Mouse (Mus musculus) embryonic facial prominence, embryonic 15.5 days (tissue): ENCODE results near the gene Rbm19. TPM values are rescaled to one million over a fixed set of nuclear protein-coding genes. Genes with fewer than 3 reads are reported as not detected.

Experiments
- ATAC-seq: fragments of 200-750 bp; cut with Nextera tagmentation; 2 replicates; pipeline ENCODE4 v1.8.0; 2017; ENCODE audit warnings: low read depth, moderate TSS enrichment; ENCODE audit not compliant: insufficient number of reproducible peaks, low FRiP score, low TSS enrichment
- H3K27ac ChIP-seq: fragments of 300-500 bp; sonication (generic); replicated peaks from 2 replicates; pipeline ENCODE4 v1.5.1; 2015; ENCODE audit warnings: mild to moderate bottlenecking, inconsistent platforms
- H3K27me3 ChIP-seq: fragments of 300-500 bp; sonication (generic); 2 replicates; pipeline ENCODE4 v1.6.1; 2015; ENCODE audit warnings: inconsistent platforms
- H3K36me3 ChIP-seq: fragments of 300-500 bp; sonication (generic); 2 replicates; pipeline ENCODE4 v1.6.1; 2015; ENCODE audit warnings: mild to moderate bottlenecking, inconsistent platforms
- H3K4me1 ChIP-seq: fragments of 300-500 bp; sonication (generic); 2 replicates; pipeline ENCODE4 v1.6.1; 2015; ENCODE audit warnings: inconsistent platforms
- H3K4me2 ChIP-seq: fragments of 300-500 bp; sonication (generic); replicated peaks from 2 replicates; pipeline ENCODE4 v1.6.1; 2015; ENCODE audit warnings: mild to moderate bottlenecking, inconsistent platforms
- H3K4me3 ChIP-seq: fragments of 300-500 bp; sonication (generic); replicated peaks from 2 replicates; pipeline ENCODE4 v1.5.1; 2015; ENCODE audit warnings: mild to moderate bottlenecking, inconsistent platforms
- H3K9ac ChIP-seq: fragments of 300-500 bp; sonication (generic); 2 replicates; pipeline ENCODE4 v1.6.1; 2015; ENCODE audit warnings: inconsistent platforms
- H3K9me3 ChIP-seq: fragments of 300-500 bp; sonication (generic); replicated peaks from 2 replicates; pipeline ENCODE4 v1.6.1; 2016; ENCODE audit warnings: inconsistent platforms
- WGBS: fragments of 180-500 bp; shearing (Covaris S2); methylation state at CpG from one replicate; pipeline ENCODE4 v1.1.7; 2015; 5-methylcytosine and 5-hydroxymethylcytosine counted together
- polyA plus RNA-seq: library from polyadenylated mRNA; unstranded; fragments of >200 nt; fragmentation: Nextera tagmentation; extraction: Ambion mirVana; gene quantifications from 2 replicates; pipeline ENCODE4 v1.2.1, GENCODE M21; 2015

Rbm19 gene
- polyA plus RNA-seq, 1 experiment from 2014 or later: 21.7 TPM

- Histone ChIP-seq H3K4me1 (no peaks in the 10 kb centered on the region), H3K27ac (no peak overlapping the region), H3K4me2 (no peak overlapping the region), H3K4me3 (no peak overlapping the region), H3K9ac (no peak overlapping the region), H3K27me3 (no peaks in the 10 kb centered on the region), H3K36me3 (peaks cover 4% of the 10 kb centered on the region; the same call in 1 of the 2 replicates), H3K9me3 (no peaks in the 10 kb centered on the region)
- no peak for ATAC-seq
- WGBS: 91% methylated on average over 10 of the region's 10 CpGs
Observed at GRCm38 (mm10) chr5:120185949-120186348, 69.7 kb downstream of the Rbm19 start.

- 82% methylated on average over 7 of the region's 7 CpGs for WGBS
- no peaks in the 10 kb centered on the region for H3K9me3 ChIP-seq
Observed at GRCm38 (mm10) chr5:120188541-120188940, 72.3 kb downstream of the Rbm19 start.

GRCm38 (mm10) chr5:120190001-120190582 is 73.8 kb downstream of the Rbm19 start:
- no peak overlapping the region for H3K9ac ChIP-seq
- no peak overlapping the region for H3K4me3 ChIP-seq
- ATAC-seq: no peak
- WGBS: 68% methylated on average over 14 of the region's 14 CpGs
- no peaks in the 10 kb centered on the region for H3K27me3 ChIP-seq
- H3K36me3 ChIP-seq: 0 out of 2 replicates have a peak, but pooled peaks cover 9% of the 10 kb centered on the region
- no peaks in the 10 kb centered on the region for H3K9me3 ChIP-seq
- H3K27ac ChIP-seq: no peak overlapping the region
- no peak overlapping the region for H3K4me2 ChIP-seq
- H3K4me1 ChIP-seq: peaks cover 14% of the 10 kb centered on the region

More at GRCm38 (mm10) chr5:120188541-120188940, 72.3 kb downstream of the Rbm19 start:
- H3K27ac ChIP-seq: no peak overlapping the region
- H3K9ac ChIP-seq: no peak overlapping the region
- H3K4me2 ChIP-seq: no peak overlapping the region
- no peak for ATAC-seq
- H3K36me3 ChIP-seq: 0 out of 2 replicates have a peak, but pooled peaks cover 8% of the 10 kb centered on the region
- H3K27me3 ChIP-seq: no peaks in the 10 kb centered on the region
- no peak overlapping the region for H3K4me3 ChIP-seq
- H3K4me1 ChIP-seq: 0 out of 2 replicates have a peak, but pooled peaks cover 4% of the 10 kb centered on the region

GRCm38 (mm10) chr5:120191620-120192019 is 75.4 kb downstream of the Rbm19 start:
- 80% methylated on average over 9 of the region's 9 CpGs for WGBS
- H3K9ac ChIP-seq: no peak overlapping the region
- ATAC-seq: no peak

GRCm38 (mm10) chr5:120194309-120194941 is 78.2 kb downstream of the Rbm19 start:
- Histone ChIP-seq H3K4me3 (no peak overlapping the region), H3K9me3 (no peaks in the 10 kb centered on the region), H3K9ac (no peak overlapping the region), H3K4me2 (no peak overlapping the region), H3K27me3 (no peaks in the 10 kb centered on the region), H3K4me1 (peaks cover 19% of the 10 kb centered on the region), H3K27ac (no peak overlapping the region), H3K36me3 (peaks cover 18% of the 10 kb centered on the region; the same call in 1 of the 2 replicates)
- no peak for ATAC-seq
- 47% methylated on average over 16 of the region's 16 CpGs for WGBS

More at GRCm38 (mm10) chr5:120191620-120192019, 75.4 kb downstream of the Rbm19 start:
- H3K4me1 ChIP-seq: peaks cover 19% of the 10 kb centered on the region
- no peaks in the 10 kb centered on the region for H3K9me3 ChIP-seq
- 0 out of 2 replicates have a peak, but pooled peaks cover 5% of the 10 kb centered on the region for H3K36me3 ChIP-seq
- H3K27me3 ChIP-seq: no peaks in the 10 kb centered on the region
- H3K4me2 ChIP-seq: no peak overlapping the region
- H3K27ac ChIP-seq: no peak overlapping the region
- no peak overlapping the region for H3K4me3 ChIP-seq

GRCm38 (mm10) chr5:120194948-120195347 is 78.7 kb downstream of the Rbm19 start:
- H3K27ac ChIP-seq: no peak overlapping the region
- H3K4me2 ChIP-seq: no peak overlapping the region

GRCm38 (mm10) chr5:120196879-120197278 is 80.6 kb downstream of the Rbm19 start:
- no peaks in the 10 kb centered on the region for H3K9me3 ChIP-seq
- WGBS: 85% methylated on average over 9 of the region's 9 CpGs
- ATAC-seq: no peak
- no peak overlapping the region for H3K4me3 ChIP-seq
- peaks cover 19% of the 10 kb centered on the region for H3K4me1 ChIP-seq
- no peak overlapping the region for H3K27ac ChIP-seq
- no peak overlapping the region for H3K9ac ChIP-seq
- no peak overlapping the region for H3K4me2 ChIP-seq
- H3K36me3 ChIP-seq: peaks cover 22% of the 10 kb centered on the region; the same call in 1 of the 2 replicates
- no peaks in the 10 kb centered on the region for H3K27me3 ChIP-seq

More at GRCm38 (mm10) chr5:120194948-120195347, 78.7 kb downstream of the Rbm19 start:
- Histone ChIP-seq H3K27me3 (no peaks in the 10 kb centered on the region), H3K9me3 (no peaks in the 10 kb centered on the region), H3K9ac (no peak overlapping the region), H3K4me3 (no peak overlapping the region), H3K4me1 (peaks cover 19% of the 10 kb centered on the region), H3K36me3 (peaks cover 19% of the 10 kb centered on the region; the same call in 1 of the 2 replicates)
- no peak for ATAC-seq
- 48% methylated on average over 13 of the region's 13 CpGs for WGBS

- Histone ChIP-seq H3K27ac (no peak overlapping the region), H3K4me2 (no peak overlapping the region), H3K36me3 (peaks cover 22% of the 10 kb centered on the region; the same call in 1 of the 2 replicates), H3K27me3 (no peaks in the 10 kb centered on the region), H3K4me1 (peaks cover 19% of the 10 kb centered on the region), H3K9me3 (no peaks in the 10 kb centered on the region), H3K9ac (no peak overlapping the region), H3K4me3 (no peak overlapping the region)
- no peak for ATAC-seq
- 79% methylated on average over 10 of the region's 10 CpGs for WGBS
Observed at GRCm38 (mm10) chr5:120197813-120198387, 81.6 kb downstream of the Rbm19 start.

GRCm38 (mm10) chr5:120199865-120200264 is 83.6 kb downstream of the Rbm19 start:
- peaks cover 7% of the 10 kb centered on the region for H3K4me1 ChIP-seq
- 89% methylated on average over 7 of the region's 7 CpGs for WGBS
- H3K9me3 ChIP-seq: no peaks in the 10 kb centered on the region
- peaks cover 17% of the 10 kb centered on the region; the same call in 1 of the 2 replicates for H3K36me3 ChIP-seq
- no peak for ATAC-seq
- H3K4me3 ChIP-seq: no peak overlapping the region
- no peak overlapping the region for H3K4me2 ChIP-seq
- H3K27ac ChIP-seq: no peak overlapping the region
- no peaks in the 10 kb centered on the region for H3K27me3 ChIP-seq
- no peak overlapping the region for H3K9ac ChIP-seq

- WGBS: 79% methylated on average over 3 of the region's 3 CpGs
- no peak overlapping the region for H3K9ac ChIP-seq
Observed at GRCm38 (mm10) chr5:120204316-120204715, 88.1 kb downstream of the Rbm19 start.

GRCm38 (mm10) chr5:120206313-120206943 is 90.2 kb downstream of the Rbm19 start:
- WGBS: 56% methylated on average over 12 of the region's 12 CpGs

More at GRCm38 (mm10) chr5:120204316-120204715, 88.1 kb downstream of the Rbm19 start:
- Histone ChIP-seq H3K4me1 (0 out of 2 replicates have a peak, but pooled peaks cover 6% of the 10 kb centered on the region), H3K36me3 (0 out of 2 replicates have a peak, but pooled peaks cover 4% of the 10 kb centered on the region), H3K4me2 (no peak overlapping the region), H3K27me3 (peaks cover 4% of the 10 kb centered on the region), H3K4me3 (no peak overlapping the region), H3K27ac (no peak overlapping the region), H3K9me3 (no peaks in the 10 kb centered on the region)
- no peak for ATAC-seq

More at GRCm38 (mm10) chr5:120206313-120206943, 90.2 kb downstream of the Rbm19 start:
- no peak overlapping the region for H3K4me3 ChIP-seq
- H3K4me2 ChIP-seq: no peak overlapping the region
- H3K9ac ChIP-seq: no peak overlapping the region
- no peaks in the 10 kb centered on the region for H3K9me3 ChIP-seq
- no peak overlapping the region for H3K27ac ChIP-seq
- peaks cover 15% of the 10 kb centered on the region for H3K27me3 ChIP-seq
- H3K36me3 ChIP-seq: no peaks in the 10 kb centered on the region
- peaks cover 17% of the 10 kb centered on the region for H3K4me1 ChIP-seq
- no peak for ATAC-seq
